Mouse (Mus musculus): ENCODE results near the gene Cbfa2t3.

DNA sequence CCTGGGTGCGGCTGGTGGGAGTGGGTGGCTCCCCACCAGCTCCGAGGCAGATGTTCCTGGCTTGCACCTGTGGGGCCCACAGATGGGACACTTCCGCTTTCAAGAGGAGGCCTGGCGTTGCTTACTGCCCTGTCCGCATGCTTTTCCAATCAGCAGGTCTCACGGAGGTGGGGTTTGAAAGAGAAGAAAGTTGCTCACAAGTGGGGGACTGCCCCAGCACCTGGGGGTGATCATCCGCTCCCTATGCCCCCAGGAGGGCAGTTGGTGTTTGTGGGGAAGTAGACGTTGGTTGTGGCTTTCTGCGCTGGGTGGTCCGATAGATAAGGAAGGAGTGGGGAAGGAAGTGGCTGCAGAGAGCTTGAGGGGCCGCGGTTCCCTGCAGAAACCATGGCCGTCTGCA is 1.7 kb upstream of the Cbfa2t3 start:
- TF ChIP-seq CTCF (IDR thresholded peaks at IDR 0.05; ENCODE audit: low read depth, low read length) = no peak
- TF ChIP-seq POLR2A (IDR thresholded peaks at IDR 0.05; ENCODE audit: extremely low read depth, insufficient read depth, low read length) = no peak

All from liver, adult 2 months (tissue).